Mouse (Mus musculus) induced T-regulatory cell, adult 2 months (primary cell): ENCODE measurements around the gene Acly.

Experiments
- DNase-seq: peaks from one replicate; pipeline ENCODE4 v3.0.0-alpha.2; 2012; ENCODE audit warnings: low read depth

Acly gene

GRCm38 (mm10) chr11:100510556-100510955 is 17.2 kb downstream of the Acly start:
- no peak for DNase-seq

- no peak for DNase-seq
Measured at GRCm38 (mm10) chr11:100505997-100506396, 21.8 kb downstream of the Acly start.

DNA sequence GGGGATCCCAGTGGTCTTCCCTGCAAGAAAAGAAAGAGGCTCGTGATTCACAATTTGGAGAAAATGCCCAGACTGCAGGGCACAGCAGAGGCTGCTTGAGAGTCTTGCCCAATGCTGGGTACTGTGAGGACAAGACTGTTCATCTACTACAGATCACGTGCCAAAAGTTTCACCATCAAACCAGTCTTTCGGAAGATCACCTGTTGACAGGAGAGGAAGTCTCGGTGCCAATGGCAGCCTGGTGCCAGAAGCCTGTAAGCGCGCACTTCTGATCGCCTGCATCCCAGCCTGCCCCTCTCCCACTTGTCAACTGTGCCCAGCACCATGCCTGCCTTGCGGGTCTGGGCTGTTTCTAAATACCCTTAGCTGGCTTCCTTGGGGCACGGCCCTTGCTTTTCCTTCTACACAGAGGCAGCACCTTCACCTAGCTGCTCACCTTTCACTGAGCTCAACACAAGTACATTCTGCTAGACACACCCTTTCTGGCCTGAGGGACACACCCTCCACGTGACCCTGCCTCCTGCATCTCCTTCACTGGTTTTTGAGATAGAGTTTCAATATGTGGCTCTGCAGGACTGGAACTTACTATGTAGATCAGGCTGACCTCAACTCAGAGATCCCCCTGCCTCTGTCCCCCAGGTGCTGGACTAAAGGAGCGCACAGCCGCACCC is 22.7 kb downstream of the Acly start:
- no peak for DNase-seq

DNA sequence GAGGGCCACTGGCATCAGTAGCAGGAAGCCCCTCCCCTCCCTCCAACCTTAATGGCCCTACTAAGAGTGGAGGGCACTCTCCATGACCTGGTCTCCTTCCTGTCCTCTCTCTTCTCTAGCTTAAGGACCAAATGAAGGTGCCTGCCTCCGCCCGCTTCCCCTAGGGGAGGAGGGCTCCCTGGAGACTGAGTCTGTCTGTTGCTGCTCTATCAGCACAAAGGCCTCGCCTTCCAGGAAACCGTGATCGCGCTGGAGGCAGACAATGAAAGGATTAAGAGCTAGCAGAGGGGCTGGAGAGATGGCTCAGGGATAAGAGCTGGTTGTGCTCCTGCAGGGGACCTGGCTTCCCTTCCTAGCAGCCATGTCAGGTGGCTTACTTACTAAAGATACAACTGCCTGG is 26.5 kb downstream of the Acly start:
- no peak for DNase-seq

GRCm38 (mm10) chr11:100500651-100501050 is 27.1 kb downstream of the Acly start:
- no peak for DNase-seq

DNA sequence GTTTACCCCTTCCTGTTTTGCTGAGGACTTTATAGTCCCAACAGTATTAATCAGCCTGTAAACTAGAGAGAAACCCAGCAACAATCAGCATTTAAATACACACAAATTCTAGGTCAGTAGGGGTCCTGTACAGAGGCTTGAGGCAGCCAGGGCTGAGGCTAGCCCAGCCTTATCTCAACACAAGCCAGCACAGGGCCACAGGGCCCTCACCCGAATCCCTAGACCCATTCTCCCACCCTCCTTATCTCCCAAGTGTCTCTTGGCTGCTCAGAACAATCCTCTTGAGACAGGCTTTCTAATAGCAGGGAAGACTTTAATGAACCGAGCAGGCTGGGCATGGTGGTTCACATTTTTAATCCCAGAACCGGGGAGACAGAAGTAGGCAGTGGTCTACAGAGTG is 27.6 kb downstream of the Acly start:
- DNase-seq, result no peak

DNA sequence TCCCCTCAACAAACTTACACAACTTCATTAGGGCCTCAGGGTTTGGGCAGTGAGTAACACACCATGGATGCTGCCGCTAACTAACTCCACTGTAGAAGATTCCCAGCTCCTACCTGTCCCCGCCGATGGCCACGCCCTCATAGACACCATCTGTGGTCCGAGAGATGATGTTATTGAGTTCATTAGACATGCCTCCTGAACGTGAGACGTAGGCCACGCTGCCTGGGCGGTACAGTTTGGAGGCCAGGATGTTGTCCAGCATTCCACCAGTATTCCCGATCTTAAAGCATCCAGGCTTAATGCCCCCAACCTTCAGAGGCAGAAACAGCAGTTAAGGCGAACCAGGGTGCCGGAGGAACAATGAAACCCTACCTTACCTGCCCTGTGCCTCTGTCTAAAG is 34.0 kb downstream of the Acly start:
- peak; percentile 27 for DNase-seq

- DNase-seq, result peak; percentile 56
Measured at GRCm38 (mm10) chr11:100490951-100491350, 36.8 kb downstream of the Acly start.

GRCm38 (mm10) chr11:100485801-100486538 is 41.8 kb downstream of the Acly start:
- DNase-seq, result peak; percentile 65

GRCm38 (mm10) chr11:100484461-100484860 is 43.3 kb downstream of the Acly start:
- DNase-seq, result no peak

DNA sequence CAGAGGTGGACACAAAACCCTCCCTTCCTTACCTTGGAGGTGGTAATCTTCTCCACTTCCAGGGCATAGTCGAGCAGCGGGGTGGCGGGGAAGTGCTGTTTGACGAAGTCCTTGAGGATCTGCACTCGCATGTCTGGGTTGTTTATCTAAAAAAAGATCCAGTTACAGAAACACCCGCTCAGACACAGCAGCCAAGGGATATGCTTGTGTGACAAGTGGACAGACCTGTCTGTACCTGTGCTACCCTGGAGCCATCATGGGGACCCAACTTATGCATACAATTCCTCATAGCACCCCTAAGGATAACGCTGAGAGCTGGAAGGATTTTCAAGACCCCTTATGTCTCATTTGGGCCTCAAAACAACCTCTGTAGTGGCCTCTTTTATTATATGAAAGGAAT is 48.6 kb downstream of the Acly start:
- no peak for DNase-seq

DNA sequence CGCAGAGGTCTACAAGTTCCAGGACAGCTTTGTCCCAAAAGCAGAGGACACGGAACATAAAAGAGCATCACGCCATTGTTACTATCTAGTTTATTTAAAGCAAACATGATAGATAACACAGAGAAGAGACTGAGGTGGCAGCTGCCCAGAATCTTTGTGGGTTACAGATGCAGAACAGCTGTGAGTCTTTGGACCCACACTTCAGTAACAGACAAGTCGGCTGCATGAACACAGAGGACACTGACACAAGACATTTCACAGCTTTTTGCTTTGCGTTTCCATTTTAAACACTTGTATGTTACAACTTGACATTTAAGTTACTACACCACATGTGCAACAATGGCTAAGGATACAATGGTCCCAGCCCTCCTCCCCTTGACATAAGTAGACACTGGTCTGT is 51.5 kb downstream of the Acly start:
- DNase-seq, result no peak

GRCm38 (mm10) chr11:100472935-100473295 is 54.9 kb downstream of the Acly start:
- no peak for DNase-seq

DNA sequence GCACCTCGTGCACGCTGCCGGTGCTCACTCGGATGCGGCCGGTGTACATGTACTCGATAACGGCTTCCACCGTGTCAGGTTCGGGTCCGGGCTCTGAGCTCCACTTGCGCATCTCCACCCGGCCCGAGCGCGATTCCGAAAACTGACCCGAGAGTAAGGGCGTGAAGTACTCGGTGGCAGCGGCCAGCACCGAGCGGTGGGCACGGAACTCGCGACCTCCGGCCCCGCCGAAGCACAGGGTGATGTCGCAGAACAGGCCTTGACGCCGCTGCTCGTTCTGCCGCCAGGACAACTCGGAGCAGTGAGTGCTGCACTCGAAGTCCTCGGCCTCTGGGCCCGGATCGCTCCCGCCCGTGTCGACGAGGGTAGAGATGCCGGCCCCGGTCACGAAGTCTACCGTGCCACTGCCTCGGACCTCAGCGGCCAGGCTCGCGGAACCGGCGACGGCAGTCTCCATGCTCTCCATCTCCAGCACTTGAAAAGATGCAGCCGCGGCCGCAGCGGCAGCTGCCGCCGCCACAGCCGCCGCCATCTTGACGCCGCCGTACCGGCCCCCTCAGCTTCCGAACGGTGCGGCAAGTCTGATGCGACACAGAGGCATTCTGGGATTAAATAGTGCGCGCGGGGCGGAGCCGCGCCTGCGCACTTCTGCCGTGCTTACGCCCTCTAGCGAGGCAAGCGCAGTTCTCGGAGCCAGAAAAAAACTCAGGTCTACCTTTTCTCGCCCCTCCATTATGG is 55.4 kb downstream of the Acly start, which contains the start of gene Klhl11:
Klhl11 (minus strand) TSS at position 545 of the 738 bp plus-strand sequence.
- peak; percentile 96 for DNase-seq

- no peak for DNase-seq
Measured at GRCm38 (mm10) chr11:100471352-100472196, 56.2 kb downstream of the Acly start.

DNA sequence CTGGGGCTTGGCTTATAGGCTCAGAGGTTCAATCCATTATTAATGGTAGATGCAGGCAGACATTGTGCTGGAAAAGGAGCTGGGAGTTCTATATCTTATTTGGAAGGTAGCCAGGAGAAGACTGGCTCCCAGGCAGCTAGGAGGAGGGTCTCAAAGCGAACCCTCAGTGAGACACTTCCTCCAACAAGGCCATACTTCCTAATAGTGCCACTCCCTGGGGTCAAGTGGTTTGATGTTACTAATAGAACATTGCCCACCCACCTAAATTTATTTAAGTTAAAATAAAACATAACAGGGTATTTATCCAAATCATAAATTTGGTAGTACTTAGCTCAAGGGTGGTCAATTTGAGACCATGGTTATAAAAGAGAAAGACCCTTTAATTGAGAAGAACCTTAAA is 62.0 kb downstream of the Acly start:
- DNase-seq, result no peak

DNA sequence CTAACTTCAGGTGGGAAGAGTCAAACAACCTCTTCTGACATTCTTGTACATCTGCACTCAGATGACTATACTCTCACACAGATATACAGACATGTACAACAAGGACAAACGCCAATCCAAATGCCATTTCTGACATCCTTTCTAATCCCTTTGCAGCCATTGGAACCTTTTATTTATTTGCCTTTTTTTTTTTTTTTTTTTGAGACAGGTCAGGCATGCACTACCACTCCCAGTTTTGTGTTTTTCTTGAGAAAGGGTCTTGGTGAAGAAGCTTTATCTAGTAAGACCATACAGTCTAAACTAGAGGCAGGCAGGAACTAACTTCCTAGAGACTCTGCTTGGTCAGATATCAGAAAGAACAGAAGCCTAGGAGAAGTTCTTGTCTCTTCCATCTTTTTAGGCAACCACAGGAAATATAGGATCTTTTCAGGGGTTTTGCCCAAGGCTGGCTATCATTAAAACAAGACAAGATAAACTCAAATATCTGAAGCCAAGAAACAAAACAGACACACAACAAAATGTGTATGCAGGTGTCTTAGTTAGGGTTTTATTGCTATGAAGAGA is 62.5 kb downstream of the Acly start:
- no peak for DNase-seq

GRCm38 (mm10) chr11:100462699-100463098 is 65.1 kb downstream of the Acly start:
- no peak for DNase-seq

GRCm38 (mm10) chr11:100457711-100458110 is 70.1 kb downstream of the Acly start:
- no peak for DNase-seq

DNA sequence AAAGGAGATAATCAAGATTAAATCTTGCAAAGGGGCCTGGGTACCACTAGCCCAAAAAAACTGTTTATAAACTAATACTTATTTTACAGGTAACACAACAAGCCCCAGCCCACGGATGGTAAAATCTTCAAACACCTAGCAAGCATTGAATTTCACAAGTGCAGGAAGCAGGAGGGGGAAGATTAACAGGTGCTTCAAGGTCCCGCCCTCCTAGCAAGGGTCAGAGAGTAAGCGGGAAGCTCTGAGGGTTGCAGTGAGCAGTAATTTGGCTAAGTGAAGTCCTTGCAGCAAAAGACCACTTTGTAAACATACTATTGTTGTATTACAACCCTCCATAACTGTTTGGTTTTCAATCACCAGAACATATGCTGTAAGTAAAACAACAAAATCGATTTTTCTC is 70.6 kb downstream of the Acly start:
- DNase-seq, result no peak

DNA sequence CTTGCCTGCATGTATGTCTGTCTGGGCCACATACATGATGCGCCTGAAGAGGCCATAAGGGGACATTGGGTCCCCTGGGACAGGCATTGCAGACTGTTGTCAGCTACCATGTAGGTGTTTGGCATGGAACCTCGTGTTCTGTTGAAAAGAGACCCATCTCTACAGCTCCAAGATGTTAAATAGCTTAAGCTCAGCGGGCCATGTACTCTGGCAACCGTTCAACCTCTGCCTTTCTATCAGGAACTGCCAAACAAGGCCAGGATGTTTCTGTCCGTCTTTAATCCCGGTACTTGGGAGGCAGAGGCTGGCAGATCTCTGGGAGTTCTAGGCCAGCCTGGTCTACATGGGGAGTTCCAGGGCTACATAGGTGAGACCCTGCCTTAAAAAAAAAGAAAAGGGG is 85.2 kb downstream of the Acly start:
- no peak for DNase-seq

DNA sequence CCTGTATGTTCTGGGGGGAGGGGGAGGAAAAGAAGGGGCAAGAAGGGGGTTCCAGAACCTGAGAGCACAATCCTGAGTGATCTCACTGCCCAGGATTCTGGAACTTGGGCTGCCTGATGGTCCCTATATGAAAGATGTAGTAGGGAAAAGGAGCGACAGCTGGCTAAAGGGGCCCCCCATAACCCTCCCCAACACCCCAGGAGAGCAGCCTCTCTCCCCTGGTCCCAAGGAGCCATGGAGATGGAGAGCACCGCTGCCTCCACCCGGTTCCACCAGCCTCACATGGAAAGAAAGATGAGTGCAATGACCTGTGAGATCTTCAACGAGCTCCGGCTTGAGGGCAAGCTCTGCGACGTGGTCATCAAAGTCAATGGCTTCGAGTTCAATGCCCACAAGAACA is 86.0 kb downstream of the Acly start, which contains the start of the genes Nt5c3b and Klhl10:
Nt5c3b (minus strand) TSS at position 12 of the 400 bp plus-strand sequence.
Klhl10 (plus strand) TSS at position 121 of the 400 bp plus-strand sequence.
- no peak for DNase-seq
